Mouse (Mus musculus) heart, postnatal 14 days (tissue): ENCODE data around the gene Ppp1r10. TPM values are rescaled to one million over a fixed set of nuclear protein-coding genes. Genes with fewer than 3 reads are reported as not detected.
A peak's percentile ranks its signal among the peaks of the same experiment; 100 is the strongest.

Experiments
- DNase-seq, 2 experiments: peaks; one replicate each; pipeline ENCODE4 v3.0.0; 2021 to 2022
- intact Hi-C: fragments of 180-260 bp; cut with DNase I; formaldehyde crosslinking; loops from one replicate; pipeline ENCODE4 v1.15.1; 2025
- long read RNA-seq, 2 experiments: library from polyadenylated mRNA; stranded (forward); transcript quantifications; one replicate each; pipeline ENCODE4 v2.0.0; 2021
- total RNA-seq, 2 experiments: library from RNA; stranded (reverse); gene quantifications; 2 replicates each; pipeline ENCODE4 v1.2.3; 2021

Ppp1r10 gene
- total RNA-seq = 10 to 100 TPM; 43.4 to 49.0 TPM
- long read RNA-seq, experiment 1, full-length matches to known transcripts = 2 of 32 reads
- long read RNA-seq, experiment 1, partial matches to known transcripts = 22 of 32 reads
- long read RNA-seq, experiment 1, other reads (novel, unspliced or antisense) = 8 of 32 reads
- long read RNA-seq, experiment 2, partial matches to known transcripts = 13 of 16 reads
- long read RNA-seq, experiment 2, other reads (novel, unspliced or antisense) = 3 of 16 reads

DNA sequence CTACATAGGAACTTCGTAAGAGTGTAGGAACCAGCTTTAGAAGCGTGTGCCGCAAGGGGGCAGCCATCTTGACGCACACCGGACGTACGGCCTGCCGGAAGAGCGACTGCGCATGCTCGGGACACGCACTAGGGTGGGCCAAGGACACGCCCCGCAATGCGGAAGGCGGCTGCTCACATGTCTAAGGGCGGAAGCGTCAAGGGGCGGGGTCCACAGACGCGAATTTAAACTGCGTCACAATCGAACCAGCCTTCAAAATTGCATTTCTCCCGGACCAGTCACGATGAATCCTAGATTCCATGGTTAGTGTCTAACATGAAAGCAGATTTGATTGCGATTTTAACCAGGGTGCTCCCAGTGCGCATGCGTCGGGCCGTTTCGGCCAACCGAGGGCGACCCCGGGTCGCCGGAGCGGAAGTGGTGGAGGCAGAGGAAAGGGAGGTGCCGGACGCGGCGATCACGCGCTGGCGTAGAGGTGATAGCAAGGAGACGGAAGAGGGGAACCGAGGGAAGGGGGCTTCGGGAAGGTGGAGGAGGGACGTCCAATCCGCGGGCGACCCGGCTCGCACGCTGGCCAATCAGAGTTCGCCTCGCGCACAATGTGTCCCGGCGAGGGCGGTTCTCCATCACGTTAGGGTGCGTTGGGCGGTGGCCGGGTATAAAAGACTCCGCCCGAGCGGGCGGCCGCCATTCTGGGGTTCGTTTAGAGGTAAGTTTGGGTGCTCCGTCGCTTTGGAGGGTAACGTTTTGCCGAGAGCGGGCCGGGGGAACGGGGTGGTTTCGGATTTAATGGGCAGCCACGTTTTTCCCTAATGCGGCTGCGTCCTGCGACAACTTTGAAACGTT is at the start of gene Ppp1r10, which contains the start of gene Mrps18b:
Ppp1r10 (plus strand) TSS at position 138 of the 846 bp plus-strand sequence.
Mrps18b (minus strand) TSS at position 93 of the 846 bp plus-strand sequence.
- intact Hi-C loops = no loop called here
- peak; percentile 98 for DNase-seq

DNA sequence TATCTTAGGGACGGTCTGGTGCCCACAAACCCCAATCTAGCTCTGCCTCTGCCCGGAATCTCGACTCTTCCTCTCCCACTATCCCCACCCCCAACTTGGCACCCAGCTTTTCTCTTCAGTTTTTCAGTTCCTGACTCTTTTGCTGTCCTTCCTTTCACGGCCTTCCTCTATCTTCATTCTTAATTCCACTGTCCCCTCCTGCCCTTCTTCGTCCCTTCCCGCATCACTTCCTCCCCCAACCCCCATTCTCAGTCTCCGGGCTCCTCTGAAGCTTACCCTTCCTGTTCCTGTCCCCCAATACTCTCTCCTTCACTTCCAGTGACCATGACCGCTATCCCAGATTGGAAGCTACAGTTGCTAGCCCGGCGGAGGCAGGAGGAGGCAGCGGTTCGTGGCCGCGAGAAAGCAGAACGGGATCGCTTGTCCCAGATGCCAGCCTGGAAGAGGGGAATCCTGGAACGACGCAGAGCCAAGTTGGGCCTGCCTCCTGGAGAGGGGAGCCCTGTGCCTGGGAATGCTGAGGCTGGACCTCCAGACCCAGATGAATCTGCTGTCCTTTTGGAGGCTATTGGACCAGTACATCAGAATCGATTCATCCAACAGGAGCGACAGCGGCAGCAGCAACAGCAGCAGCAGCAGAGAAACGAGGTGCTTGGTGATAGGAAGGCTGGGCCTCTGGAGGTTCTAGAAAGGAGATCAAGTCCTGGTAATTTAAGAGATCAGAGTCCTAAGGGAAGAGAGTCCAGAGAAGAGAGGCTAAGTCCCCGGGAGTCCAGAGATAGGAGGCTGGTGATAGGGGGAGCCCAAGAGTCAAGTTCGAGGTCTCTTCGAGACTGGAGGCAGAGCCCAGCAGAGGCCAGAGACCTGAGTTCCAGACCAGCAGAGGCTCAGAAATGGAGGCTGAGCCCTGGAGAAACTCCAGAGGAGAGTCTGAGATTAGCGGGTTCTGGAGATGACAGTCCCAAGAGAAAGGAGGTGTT is 49.0 kb upstream of the Ppp1r10 start:
- intact Hi-C loops = no loop called here

DNA sequence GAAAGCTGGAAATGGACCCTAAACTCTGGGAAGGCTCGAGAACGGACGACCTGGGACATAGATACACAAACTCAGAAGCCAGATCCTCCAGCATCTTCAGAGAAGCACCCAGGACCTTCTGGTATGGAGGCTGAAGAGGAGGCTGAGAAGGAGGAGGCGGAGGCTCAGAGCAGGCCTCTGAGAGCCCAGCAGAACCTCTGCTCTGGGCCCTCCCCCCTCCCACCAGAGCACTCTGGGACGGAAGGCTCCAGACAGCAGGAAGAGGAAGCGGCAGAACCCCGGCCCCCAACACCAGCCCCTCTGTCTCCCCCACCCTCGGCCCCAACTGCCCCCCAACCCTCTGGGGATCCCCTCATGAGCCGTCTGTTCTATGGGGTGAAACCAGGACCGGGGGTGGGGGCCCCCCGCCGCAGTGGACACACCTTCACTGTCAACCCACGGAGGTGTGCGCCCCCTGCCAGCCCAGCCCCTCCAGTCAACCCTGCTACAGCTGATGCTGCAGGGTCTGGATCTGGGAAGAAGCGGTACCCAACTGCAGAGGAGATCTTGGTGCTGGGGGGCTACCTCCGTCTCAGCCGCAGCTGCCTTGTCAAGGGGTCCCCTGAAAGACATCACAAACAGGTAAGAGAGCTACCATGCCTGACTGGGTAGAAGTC is 47.9 kb upstream of the Ppp1r10 start:
- intact Hi-C loops = no loop called here
- DNase-seq = peak; percentile 44 to 50

More for the DNA sequence above, 49.0 kb upstream of the Ppp1r10 start:
- DNase-seq = peak; percentile 54 to 60

DNA sequence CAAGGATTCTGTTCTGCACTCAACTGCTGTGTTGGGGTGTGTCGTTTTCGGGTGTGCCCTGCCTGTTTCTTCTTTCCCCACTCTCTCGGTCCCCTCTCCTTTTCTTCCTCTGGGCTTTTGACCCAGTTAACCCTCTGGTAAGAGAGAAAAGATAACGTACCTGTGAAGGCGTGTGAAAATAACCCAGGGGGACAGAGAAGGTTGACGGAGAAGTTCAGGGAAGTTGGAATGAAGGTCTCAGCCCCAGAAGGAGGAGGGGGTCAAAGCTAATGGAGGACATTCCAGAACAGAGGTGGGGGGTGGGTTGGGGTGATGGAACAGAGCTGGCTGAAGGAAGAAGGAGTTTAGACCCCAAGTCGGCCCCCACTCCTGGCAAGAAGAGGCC is 47.3 kb upstream of the Ppp1r10 start:
- intact Hi-C loops = no loop called here
- DNase-seq = no peak

DNA sequence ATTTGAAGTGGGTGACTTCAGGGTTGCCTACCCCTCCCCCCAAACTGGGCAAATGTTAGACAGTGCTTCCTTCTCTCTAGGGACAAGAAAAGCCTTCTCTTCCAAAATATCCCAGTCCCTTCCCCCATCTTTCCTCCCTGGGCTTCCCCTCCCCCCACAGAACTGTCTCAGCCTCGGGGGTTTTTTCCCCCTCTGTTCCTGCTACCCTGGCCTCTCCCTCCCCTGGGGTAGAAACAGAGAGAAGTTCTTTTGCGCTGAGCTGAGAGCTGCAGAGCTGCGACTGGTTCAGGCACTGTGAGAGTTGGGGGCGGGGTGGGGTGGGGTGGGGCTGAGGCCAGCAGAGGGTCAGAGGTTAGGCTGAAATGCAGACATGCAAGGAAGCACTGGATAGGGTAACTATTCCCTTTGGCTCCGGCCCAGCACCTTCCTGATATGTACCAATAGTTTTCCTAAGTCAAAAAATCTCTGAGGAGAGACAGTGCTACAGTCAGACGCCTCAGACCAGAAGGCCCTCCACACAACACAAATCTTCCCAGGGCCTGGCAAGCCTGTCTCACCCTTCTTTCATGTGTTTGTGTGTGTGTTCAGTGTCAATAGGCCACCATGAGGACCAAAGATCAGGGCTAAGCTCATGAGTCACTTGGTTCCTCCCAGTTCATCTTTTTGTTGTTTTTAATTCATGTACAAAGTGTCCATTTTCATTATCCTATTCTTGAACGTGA is 46.7 kb upstream of the Ppp1r10 start:
- intact Hi-C loops = no loop called here
- DNase-seq = peak; percentile 60 to 61

DNA sequence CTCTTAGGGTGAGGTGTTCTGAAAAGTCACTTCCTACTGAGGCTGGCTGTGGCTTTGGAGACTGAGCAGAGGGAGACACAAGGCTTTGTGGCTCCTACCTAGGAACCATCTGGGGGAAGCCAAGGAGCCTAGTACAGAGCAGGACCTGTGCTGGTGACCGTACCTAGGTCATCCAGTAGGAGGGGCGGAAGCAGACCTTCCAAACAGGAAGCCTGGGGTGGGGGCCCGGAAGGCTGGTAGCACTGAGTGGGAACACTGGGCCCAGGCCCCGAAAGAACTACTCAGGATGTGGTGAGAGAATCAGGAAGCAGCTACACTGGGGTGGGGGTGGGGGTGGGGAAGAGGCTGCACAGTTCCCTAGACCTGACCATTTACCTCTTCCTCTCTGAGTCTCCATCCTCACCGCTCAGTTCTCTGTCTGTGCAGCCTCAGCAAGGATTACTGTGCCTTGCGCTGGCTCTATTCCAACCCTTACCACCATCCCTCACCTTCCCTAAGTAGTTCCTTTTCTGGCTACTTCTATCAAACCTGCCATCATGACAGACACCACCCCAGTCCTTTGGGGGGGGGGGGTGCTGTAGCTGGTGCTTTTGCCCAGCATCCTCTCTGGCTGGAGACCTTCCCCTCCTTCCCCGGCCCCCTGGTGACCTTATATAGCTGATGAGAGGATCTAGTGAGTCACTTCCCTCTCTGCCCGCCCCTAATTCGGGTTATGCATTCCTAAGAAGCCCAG is 45.9 kb upstream of the Ppp1r10 start:
- intact Hi-C loops = no loop called here
- peak; percentile 70 to 75 for DNase-seq

DNA sequence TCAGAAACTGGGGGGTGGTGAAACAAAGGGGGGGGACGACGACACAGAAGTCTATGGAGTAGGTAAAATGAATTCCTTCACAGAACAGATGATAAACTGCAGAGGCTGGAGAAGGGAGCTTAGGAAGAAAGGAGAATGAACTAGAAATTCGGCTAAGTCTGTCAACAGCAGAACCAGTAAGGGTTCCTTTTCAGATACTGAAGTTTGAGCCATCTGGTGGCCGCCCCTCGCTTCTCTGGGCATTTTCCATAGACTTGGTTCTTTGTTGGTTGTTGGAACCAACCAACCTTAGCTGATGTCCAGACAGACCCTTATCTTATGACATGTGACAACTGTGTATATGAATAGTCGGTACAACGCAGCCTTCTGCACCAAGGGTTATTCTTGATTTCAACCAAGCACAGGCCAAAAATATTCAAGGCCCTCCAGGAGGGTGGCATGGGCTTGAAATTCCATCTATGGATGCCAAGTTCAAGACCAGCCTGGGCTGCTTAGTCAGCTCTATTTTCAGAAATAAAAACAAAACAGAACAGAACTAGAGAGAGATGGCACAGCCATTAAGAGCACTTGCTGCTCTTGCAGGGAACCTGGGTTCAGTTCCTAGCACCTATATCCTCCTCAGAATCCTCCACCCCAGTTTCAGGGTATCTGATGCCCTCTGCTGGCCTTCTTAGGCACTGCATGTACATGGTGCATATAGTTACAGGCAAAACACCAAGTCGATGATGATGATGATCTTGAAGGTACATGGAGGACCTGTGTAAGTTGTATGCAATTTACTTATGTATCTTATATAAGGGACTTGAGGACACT is 45.1 kb upstream of the Ppp1r10 start:
- intact Hi-C loops = no loop called here
- DNase-seq = peak; percentile 29 to 56

DNA sequence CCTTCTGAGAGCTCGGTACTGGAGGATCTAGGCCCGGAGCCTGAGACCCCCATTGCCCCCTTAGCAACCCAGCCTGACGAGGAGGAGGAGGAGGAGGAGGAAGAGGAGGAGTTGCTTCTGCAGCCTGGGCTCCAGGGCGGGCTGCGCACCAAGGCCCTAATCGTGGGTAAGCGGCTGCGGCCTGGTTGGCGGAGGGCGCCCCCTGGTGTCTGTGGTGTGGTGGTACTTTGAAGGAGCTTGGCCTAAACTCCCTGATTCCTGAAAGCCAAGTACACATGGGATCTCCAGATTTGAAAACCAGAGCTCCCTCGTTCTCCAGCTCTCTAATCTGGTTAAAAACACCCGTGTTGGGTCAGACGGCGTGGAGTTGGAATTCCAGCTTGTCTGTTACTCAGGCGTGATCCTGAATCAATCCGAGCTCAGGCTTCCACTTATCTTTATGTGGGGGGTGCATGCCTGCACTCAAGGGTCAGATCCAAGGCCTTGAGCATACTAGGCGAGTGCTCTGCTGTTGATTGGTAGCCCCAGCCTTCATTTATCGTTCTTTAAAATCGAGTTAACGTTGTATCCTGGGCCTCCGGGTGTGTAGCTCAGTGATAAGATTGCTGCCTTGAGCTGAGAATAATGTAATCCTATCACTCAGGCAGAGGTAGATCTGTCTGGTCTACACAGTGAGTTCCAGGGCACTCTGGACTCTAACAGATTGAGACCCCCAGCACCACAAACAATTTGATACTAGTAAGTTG is 42.3 kb upstream of the Ppp1r10 start:
- intact Hi-C loops = loop anchor here (1.0 kb wide), 1 partner anchor 135 kb away; no protein-coding TSS in a partner anchor
- peak; percentile 95 for DNase-seq

DNA sequence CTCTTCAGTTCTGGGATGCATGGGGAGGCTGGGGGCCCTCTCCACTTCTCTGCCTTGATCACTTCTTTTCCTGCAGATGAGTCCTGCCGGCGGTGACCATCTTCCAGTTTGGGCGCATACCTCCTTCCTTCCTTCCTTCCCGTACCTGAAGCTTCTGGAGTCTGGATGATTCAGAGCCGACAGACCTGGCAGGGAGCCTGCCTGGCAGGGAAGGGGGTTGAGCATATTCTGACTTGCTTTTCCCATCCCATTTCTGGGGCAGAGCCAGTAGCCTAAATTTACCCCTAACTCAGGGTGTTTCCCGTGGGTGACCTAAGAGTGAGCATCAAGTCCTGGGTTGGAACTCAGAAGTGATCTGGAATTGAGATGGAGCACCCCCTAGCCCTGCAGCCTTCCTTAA is 41.5 kb upstream of the Ppp1r10 start:
- intact Hi-C loops = loop anchor here (1.0 to 5.0 kb wide), 2 partner anchors 38 to 39 kb away; partner anchors contain the start of gene Atat1
- no peak for DNase-seq

DNA sequence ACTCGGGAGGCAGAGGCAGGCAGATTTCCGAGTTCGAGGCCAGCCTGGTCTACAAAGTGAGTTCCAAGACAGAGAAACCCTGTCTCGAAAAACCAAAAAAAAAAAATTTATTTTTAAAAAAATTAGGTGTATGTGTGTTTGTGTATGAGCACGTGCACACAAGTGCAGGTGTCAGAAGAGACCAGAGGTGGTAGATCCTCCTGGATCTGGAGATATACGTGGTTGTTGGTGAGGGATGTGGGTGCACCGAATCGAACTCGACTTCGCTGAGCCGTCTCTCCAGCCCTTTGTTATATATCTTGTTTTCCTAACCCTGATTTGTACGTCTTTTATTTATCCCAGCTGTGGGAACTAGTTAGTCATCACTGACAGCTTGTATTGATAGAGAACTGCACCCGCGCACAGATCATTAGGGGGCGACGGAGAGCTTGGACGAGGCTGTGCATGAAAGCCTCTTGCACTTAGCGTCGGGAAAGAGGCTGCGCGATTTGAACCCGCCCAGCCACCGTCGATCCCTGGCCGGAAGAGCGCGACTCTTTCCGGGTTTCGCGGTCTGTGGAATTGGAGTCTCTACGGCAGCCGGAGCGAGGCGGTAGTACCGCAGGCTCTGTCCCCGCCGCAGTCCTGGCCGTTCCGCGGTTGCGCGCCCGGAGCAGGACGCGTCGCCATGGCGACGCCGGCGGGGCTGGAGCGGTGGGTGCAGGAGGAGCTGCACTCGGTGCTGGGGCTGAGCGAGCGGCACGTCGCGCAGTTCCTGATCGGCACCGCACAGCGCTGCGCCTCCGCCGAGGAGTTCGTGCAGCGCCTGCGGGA is 36.8 kb upstream of the Ppp1r10 start, which contains the start of gene Dhx16:
Dhx16 (plus strand) TSS at position 575 of the 813 bp plus-strand sequence.
- intact Hi-C loops = loop anchor here (5.0 kb wide), 1 partner anchor 33 kb away; the partner anchor contains the start of gene Atat1
- peak; percentile 95 to 97 for DNase-seq

DNA sequence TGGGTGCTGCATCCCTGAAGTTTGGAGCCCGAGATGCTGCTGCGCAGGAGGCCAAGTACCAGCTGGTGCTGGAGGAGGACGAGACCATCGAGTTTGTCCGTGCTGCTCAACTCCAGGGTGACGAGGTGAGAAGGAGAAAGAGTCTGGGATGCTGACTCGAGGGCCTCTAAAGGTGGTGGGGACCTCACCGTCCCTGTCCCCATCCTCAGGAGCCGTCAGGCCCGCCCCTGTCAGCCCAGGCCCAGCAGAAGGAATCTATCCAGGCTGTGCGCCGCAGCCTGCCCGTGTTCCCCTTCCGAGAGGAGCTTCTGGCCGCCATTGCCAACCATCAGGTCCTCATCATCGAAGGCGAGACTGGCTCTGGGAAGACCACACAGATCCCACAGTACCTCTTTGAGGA is 33.3 kb upstream of the Ppp1r10 start:
- intact Hi-C loops = no loop called here
- DNase-seq = no peak

DNA sequence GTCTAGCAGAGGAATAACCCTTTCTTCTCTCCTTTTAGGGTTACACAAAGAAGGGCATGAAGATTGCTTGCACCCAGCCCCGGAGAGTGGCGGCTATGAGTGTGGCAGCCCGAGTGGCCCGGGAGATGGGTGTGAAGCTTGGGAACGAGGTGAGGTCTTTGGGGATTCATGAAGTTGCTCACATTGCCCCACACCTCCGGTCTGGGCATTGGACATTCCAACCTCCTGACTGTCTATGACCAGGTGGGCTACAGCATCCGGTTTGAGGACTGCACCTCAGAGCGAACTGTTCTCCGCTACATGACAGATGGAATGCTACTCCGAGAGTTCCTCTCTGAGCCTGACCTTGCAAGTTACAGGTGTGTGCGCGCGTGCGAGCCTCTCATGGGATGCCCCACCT is 32.5 kb upstream of the Ppp1r10 start:
- intact Hi-C loops = no loop called here
- DNase-seq = no peak

DNA sequence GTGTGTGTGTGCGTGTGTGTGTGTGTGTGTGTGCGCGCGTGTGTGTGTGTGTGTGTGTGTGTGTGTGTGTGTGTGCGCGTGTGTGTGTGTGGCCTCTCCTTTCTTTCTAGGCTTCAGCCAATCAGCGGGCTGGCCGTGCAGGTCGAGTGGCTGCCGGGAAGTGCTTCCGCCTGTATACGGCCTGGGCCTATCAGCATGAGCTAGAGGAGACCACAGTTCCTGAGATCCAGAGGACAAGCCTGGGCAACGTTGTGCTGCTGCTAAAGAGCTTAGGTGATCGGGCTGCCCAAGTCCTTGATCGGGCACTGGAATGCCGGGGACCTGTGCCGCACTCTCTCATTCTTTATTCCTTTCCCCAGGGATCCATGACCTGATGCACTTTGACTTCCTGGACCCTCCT is 28.5 kb upstream of the Ppp1r10 start:
- intact Hi-C loops = no loop called here
- no peak for DNase-seq

DNA sequence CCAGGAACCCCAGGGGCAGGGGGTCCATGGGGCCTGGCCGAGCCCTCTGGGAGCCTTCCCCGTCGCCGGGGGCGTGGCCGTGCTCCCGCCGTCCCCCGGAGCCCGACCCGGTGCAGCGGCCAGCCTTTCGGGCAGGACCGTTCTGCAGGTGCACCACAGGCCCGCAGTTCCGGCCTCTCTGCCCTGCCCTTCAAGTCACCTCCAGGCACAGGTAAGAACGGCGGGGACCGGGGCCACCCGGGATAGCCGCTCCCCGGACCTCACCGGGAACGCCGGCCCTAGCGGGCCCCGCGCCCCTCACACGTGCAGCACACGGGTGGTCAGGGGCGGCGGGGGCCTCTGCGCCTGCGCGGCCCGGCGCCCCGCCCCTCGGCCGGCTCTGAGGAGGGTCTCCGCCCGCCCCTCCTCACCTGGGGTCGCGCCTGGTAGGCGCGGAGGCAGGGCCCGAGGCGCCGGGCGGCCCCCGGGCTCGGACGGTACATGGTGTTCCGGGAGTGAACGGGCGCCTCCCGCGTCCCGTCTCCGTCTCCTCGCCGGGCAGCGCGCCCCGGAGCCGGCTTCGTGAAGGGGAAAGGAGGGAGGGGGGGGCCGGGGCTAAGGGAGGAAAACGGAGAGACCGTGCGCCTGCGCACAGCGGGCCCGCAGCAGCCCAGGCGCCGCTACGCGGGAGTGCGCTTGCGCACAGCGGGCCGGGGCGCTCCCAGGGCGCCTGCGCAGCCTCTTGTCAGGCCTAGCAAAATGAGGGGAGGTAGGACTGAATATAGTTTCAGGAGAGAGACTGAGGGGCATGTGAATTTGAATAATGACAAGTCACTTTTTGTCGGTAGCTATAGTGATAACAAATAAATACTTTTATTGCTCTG is 19.2 kb upstream of the Ppp1r10 start, which contains the start of gene 2310061I04Rik:
2310061I04Rik (minus strand) TSS at position 651 of the 863 bp plus-strand sequence.
- DNase-seq = peak; percentile 96 to 98
- intact Hi-C loops = no loop called here
